Mouse (Mus musculus): Measurements from ENCODE around the gene Supv3l1.

DNA sequence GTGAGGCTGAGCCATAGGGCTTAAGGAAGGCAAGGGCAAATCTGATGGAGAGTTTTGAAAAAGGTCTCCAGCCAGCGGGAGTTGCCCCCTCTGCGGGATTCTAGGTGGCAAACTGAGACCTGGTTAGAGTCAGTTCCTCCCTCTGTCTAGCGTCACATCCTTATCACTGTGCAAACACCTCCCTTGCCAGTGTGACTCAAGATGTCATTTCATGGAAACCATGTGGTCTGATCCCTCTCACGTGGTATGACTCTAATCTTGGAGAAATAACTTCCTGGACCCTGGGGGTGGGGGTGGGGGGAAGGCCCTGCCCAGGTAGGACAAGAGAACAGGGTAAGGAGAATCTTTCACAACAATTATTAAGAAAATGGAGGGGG is 35.9 kb downstream of the Supv3l1 start:
- no peak for TF ChIP-seq POLR2A (IDR thresholded peaks at IDR 0.05; ENCODE audit: insufficient read depth, low read length)
- TF ChIP-seq EP300 (IDR thresholded peaks at IDR 0.05; ENCODE audit: insufficient read depth, low read depth, low read length): no peak
